Mouse (Mus musculus) olfactory bulb, adult 2 months (tissue): Measurements from ENCODE around the gene Tmem18.

Experiments used
- CTCF ChIP-seq: fragments of 200-500 bp; IDR thresholded peaks from 2 replicates; pipeline ENCODE4 v1.5.1; 2012; ENCODE audit warnings: low read depth, mild to moderate bottlenecking, low read length, moderate library complexity; ENCODE audit not compliant: insufficient read depth
- POLR2A ChIP-seq: fragments of 200-500 bp; IDR thresholded peaks from 2 replicates; pipeline ENCODE4 v1.6.1; 2012; ENCODE audit warnings: mild to moderate bottlenecking, low read depth, low read length, moderate library complexity; ENCODE audit not compliant: insufficient read depth

GRCm38 (mm10) chr12:30581277-30581676 lies 2.9 kb upstream of the Tmem18 start:
- TF ChIP-seq CTCF = no peak
- TF ChIP-seq POLR2A = no peak
